Mouse (Mus musculus) hindbrain, embryonic 15.5 days (tissue): ENCODE measurements at regions not wholly inside any gene's neighbourhood (a gene's known extent, or its start where the extent isn't known, plus 50 kb on each side); places are given as distances from the start of the nearest gene placed in this dataset.

ENCODE experiments used
- ATAC-seq: fragments of 200-750 bp; cut with Nextera tagmentation; 2 replicates; pipeline ENCODE4 v1.8.0; 2017; ENCODE audit warnings: low read depth, moderate number of reproducible peaks, moderate TSS enrichment; ENCODE audit not compliant: low FRiP score
- H3K27ac ChIP-seq: fragments of 300-500 bp; sonication (generic); replicated peaks from 2 replicates; pipeline ENCODE4 v1.5.1; 2015; ENCODE audit warnings: mild to moderate bottlenecking, inconsistent platforms
- H3K27me3 ChIP-seq: fragments of 300-500 bp; sonication (generic); 2 replicates; pipeline ENCODE4 v1.6.1; 2015; ENCODE audit warnings: control low read depth, inconsistent platforms
- H3K36me3 ChIP-seq: fragments of 300-500 bp; sonication (generic); 2 replicates; pipeline ENCODE4 v1.6.1; 2015; ENCODE audit warnings: control low read depth, inconsistent platforms
- H3K4me1 ChIP-seq: fragments of 300-500 bp; sonication (generic); replicated peaks from 2 replicates; pipeline ENCODE4 v1.6.1; 2015; ENCODE audit warnings: control low read depth, inconsistent platforms
- H3K4me2 ChIP-seq: fragments of 300-500 bp; sonication (generic); 2 replicates; pipeline ENCODE4 v1.6.1; 2015; ENCODE audit warnings: moderate library complexity, mild to moderate bottlenecking, inconsistent platforms
- H3K4me3 ChIP-seq: fragments of 300-500 bp; sonication (generic); 2 replicates; pipeline ENCODE4 v1.5.1; 2015; ENCODE audit warnings: mild to moderate bottlenecking, inconsistent platforms
- H3K9ac ChIP-seq: fragments of 300-500 bp; sonication (generic); 2 replicates; pipeline ENCODE4 v1.6.1; 2015; ENCODE audit warnings: inconsistent platforms
- H3K9me3 ChIP-seq: fragments of 300-500 bp; sonication (generic); 2 replicates; pipeline ENCODE4 v1.6.1; 2016; ENCODE audit warnings: control low read depth, inconsistent platforms
- WGBS: fragments of 180-500 bp; shearing (Covaris S2); methylation state at CpG from one replicate; pipeline ENCODE4 v1.1.7; 2015; 5-methylcytosine and 5-hydroxymethylcytosine counted together

DNA sequence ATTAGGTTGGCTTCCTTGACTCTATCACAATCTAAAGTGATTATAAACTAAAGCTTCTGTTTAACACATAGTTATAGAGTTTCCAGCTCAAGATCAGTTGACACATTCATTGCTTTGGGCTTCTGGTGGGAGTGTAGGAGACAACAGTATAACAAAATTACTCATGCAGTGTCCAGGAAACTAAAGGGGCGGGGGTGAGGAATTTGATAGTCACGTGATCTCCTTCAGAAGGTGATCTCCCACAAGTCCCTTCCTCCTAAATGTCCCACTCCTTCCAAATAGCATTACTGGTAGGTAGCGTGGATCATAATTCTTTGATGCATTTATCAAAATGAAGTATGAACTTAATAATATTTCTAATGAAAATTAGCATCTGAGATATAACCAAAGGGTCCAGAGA, 309.3 kb upstream of the Gm765 start:
- Histone ChIP-seq H3K4me3 (no peak overlapping the region), H3K27me3 (no peaks in the 10 kb centered on the region), H3K4me1 (no peaks in the 10 kb centered on the region), H3K9me3 (no peaks in the 10 kb centered on the region), H3K27ac (no peak overlapping the region), H3K4me2 (no peak overlapping the region), H3K9ac (no peak overlapping the region), H3K36me3 (no peaks in the 10 kb centered on the region)
- 94% methylated on average over 3 of the region's 3 CpGs for WGBS
- no peak for ATAC-seq

DNA sequence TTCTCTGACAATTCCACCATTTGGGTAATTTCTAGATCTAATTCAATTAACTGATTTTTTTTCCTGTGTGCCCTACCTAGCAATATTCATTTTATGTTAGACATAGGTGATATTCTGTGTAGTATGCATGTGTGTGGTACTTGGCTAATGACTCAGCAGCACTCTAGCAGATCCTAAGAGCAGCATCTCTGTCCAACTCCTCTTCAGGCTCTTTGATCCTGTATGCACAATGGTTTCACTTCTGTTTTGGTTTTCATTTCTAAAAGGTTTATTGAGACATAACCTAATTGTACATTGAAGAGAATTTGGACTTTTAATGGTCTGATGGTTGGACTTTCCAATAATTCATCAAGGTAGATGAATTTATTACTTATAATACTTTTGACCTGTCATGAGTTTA, 308.8 kb upstream of the Gm765 start:
- no peak for ATAC-seq
- H3K4me2 ChIP-seq = no peak overlapping the region

DNA sequence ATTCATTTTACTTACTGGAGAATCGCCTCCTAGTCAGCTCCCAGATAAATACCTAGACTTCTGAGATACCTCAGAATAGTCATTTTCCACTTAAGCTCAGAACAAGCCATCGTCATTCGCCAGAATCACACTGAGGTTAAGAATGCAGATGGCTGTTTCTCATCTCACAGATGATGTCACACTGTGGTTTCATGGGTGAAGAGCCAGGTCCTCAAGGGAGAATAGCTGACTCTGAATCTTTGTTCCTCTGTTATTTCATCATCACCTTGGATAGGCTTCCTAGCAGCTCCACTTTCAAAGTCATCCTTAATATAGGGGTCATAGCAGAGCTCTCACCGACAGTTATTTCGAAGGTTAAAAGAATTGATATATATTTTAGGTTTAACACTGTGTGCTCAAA, 297.8 kb upstream of the Gm765 start:
- H3K27ac ChIP-seq = no peak overlapping the region
- ATAC-seq = no peak

More for the DNA sequence above, 308.8 kb upstream of the Gm765 start:
- Histone ChIP-seq H3K27ac (no peak overlapping the region), H3K27me3 (no peaks in the 10 kb centered on the region), H3K4me3 (no peak overlapping the region), H3K9me3 (no peaks in the 10 kb centered on the region), H3K36me3 (no peaks in the 10 kb centered on the region), H3K9ac (no peak overlapping the region), H3K4me1 (no peaks in the 10 kb centered on the region)

DNA sequence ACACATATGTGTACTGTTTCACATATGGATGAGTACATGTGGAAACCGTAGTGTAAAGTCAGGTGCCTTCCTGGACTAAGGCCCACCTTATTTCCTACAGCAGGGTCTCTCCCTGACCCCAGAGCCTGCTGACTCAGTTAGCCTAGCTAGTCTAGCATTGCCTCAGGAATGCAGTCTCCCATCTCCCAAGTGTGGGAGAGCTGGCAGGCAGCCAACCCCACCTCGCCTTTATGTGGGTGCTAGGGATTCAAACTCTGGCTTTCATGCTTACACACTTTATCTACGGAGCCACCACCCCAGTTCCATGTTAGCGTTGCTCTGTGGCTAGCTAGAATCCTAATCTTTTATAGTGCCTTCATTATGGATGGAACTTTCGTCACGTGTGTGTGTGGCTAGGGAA, 293.3 kb upstream of the Gm765 start:
- ATAC-seq = no peak
- Histone ChIP-seq H3K4me2 (no peak overlapping the region), H3K36me3 (no peaks in the 10 kb centered on the region), H3K9me3 (no peaks in the 10 kb centered on the region), H3K27me3 (no peaks in the 10 kb centered on the region), H3K4me1 (0 out of 2 replicates have a peak, but pooled peaks cover 3% of the 10 kb centered on the region), H3K27ac (no peak overlapping the region), H3K9ac (no peak overlapping the region), H3K4me3 (no peak overlapping the region)
- WGBS = 94% methylated on average over 6 of the region's 6 CpGs

More for the DNA sequence above, 297.8 kb upstream of the Gm765 start:
- H3K4me3 ChIP-seq = no peak overlapping the region
- no peak overlapping the region for H3K4me2 ChIP-seq
- no peaks in the 10 kb centered on the region for H3K27me3 ChIP-seq
- H3K9ac ChIP-seq = no peak overlapping the region
- H3K9me3 ChIP-seq = no peaks in the 10 kb centered on the region
- 91% methylated on average over 5 of the region's 5 CpGs for WGBS
- H3K36me3 ChIP-seq = no peaks in the 10 kb centered on the region
- no peaks in the 10 kb centered on the region for H3K4me1 ChIP-seq

DNA sequence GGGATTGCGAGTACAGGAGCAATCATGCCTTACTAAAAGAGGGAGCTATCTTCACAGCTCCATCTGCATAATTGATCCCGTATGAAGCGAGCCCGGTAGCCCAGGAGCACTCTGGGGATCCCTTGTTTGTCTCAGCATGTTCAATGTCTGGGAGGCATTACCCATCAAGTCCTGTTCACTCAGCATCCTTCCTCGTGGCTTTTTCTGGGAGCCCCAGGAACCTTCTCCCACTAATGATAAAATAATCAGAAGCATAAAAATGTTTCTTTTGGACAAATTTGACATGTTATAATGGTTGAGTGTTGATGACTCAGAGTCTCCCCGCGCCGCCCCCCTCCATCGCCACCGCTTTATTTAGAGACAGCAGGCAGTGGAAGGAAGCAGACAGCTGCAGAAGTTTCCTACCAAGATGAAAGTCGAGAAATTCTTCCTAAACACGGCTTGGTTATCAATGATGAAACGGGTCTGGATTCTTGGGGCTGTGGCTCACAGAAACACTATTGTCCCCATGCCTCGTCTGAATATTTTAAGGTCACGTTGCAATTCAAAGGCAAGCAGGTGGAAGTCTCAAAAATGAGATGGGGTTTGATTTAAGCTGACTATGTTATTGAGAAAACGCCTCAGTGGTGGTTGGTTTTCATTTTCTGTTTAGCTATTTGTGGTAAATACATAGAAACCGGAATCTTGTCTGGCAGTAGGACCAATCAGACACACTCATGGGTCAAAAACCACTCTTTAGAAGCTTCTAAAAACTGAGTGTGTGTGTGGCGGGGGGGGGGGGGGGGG, 289.9 kb upstream of the Gm765 start:
- no peak for ATAC-seq
- Histone ChIP-seq H3K36me3 (no peaks in the 10 kb centered on the region), H3K9ac (no peak overlapping the region), H3K4me2 (peak overlapping the region; percentile 45), H3K27ac (no peak overlapping the region), H3K4me3 (peak overlapping the region; percentile 16), H3K9me3 (no peaks in the 10 kb centered on the region), H3K4me1 (0 out of 2 replicates have a peak, but pooled peaks cover 3% of the 10 kb centered on the region), H3K27me3 (no peaks in the 10 kb centered on the region)
- 47% methylated on average over 18 of the region's 18 CpGs for WGBS

DNA sequence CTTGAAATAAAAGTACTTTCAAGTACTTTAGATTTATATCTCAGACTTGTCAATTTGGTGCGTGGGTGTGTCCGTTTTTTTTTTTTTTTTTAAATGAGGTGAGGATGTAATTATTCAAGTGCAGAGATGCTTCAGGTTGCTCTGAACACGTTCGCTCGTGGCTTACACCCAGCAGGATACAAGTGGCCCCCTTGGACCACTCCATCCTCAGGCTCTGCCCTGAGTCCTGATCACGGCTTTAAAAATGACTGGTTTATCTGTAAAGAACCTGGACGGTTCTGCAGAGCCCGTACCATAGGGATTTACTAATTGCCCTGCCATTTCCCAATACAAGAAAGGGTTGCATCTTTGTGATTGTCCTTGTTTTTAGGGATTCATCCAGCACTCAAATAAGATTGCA, 288.7 kb upstream of the Gm765 start:
- no peak for ATAC-seq
- WGBS = 68% methylated on average over 8 of the region's 8 CpGs

DNA sequence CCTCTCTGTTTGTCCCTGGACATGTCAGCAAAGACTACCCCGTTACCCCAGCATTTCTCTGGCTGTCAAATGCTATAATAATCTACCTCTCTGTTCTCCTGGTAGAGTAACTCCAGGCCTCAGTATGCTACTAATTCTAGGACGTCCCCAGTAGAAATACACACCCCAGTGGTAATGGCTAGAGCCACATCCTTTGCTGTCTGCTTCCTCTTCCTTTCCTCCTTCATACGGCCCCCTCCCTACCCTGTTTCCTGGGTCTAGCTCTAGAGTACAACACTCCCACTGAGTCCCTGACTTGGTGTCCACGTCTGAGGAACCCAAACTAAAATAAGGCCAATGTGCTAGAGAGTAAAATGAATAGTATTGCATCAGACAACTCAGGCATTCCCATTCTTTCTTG, 287.1 kb upstream of the Gm765 start:
- no peak overlapping the region for H3K9ac ChIP-seq
- no peak overlapping the region for H3K4me3 ChIP-seq
- H3K4me1 ChIP-seq = 0 out of 2 replicates have a peak, but pooled peaks cover 3% of the 10 kb centered on the region
- ATAC-seq = no peak
- H3K9me3 ChIP-seq = no peaks in the 10 kb centered on the region
- H3K4me2 ChIP-seq = no peak overlapping the region
- H3K27ac ChIP-seq = no peak overlapping the region
- no peaks in the 10 kb centered on the region for H3K36me3 ChIP-seq
- 0 out of 2 replicates have a peak, but pooled peaks cover 2% of the 10 kb centered on the region for H3K27me3 ChIP-seq
- WGBS = 81% methylated on average over 4 of the region's 4 CpGs

More for the DNA sequence above, 288.7 kb upstream of the Gm765 start:
- Histone ChIP-seq H3K4me2 (no peak overlapping the region), H3K4me1 (0 out of 2 replicates have a peak, but pooled peaks cover 3% of the 10 kb centered on the region), H3K9me3 (no peaks in the 10 kb centered on the region), H3K27ac (no peak overlapping the region), H3K4me3 (no peak overlapping the region), H3K36me3 (no peaks in the 10 kb centered on the region), H3K9ac (no peak overlapping the region), H3K27me3 (no peaks in the 10 kb centered on the region)

DNA sequence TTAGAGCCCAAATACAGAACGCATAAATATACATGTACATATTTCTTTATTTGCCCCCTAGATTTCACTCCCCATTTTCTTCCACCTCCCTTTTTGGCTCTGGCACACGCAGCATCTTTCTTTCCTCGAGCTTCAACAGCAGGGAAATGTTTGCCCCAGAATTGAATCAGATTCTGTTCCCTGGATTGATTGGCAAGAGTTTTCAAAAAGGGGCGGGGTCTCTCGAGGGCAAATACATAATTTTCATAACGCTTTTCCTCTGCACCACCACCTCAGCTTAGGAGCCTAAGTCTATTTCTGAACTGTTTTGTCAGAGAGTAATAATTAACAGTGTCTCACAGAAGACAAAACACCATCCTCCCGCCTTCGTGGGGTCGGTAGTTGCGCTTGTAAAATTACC, 283.9 kb upstream of the Gm765 start:
- ATAC-seq = no peak
- H3K4me1 ChIP-seq = 0 out of 2 replicates have a peak, but pooled peaks cover under 1% of the 10 kb centered on the region
- H3K27me3 ChIP-seq = 0 out of 2 replicates have a peak, but pooled peaks cover 2% of the 10 kb centered on the region
- H3K9ac ChIP-seq = no peak overlapping the region
- WGBS = 78% methylated on average over 10 of the region's 10 CpGs
- H3K27ac ChIP-seq = no peak overlapping the region
- H3K4me2 ChIP-seq = no peak overlapping the region
- no peaks in the 10 kb centered on the region for H3K36me3 ChIP-seq
- H3K9me3 ChIP-seq = no peaks in the 10 kb centered on the region
- H3K4me3 ChIP-seq = no peak overlapping the region

DNA sequence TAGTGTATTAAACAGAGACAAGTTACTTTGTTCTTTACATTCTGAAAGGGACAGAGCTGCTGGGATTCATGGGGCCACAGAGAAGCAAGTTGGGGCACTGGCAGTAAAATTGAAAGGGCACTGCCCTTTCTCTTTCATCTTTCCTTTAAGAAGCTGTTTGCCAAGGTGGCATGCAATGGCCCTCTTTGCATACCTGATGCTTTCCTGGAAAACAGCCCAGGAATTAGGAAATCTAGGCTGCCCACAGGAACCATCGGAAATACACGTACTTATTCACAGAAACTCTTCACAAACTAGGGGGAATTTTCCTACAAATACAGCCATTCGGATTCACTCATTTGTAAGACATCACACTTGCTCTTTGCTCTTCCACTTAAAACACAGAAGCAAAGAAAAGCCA, 278.3 kb upstream of the Gm765 start:
- Histone ChIP-seq H3K36me3 (no peaks in the 10 kb centered on the region), H3K4me2 (no peak overlapping the region), H3K9ac (no peak overlapping the region), H3K27me3 (0 out of 2 replicates have a peak, but pooled peaks cover 2% of the 10 kb centered on the region), H3K4me1 (no peaks in the 10 kb centered on the region), H3K27ac (no peak overlapping the region), H3K9me3 (no peaks in the 10 kb centered on the region), H3K4me3 (no peak overlapping the region)
- no peak for ATAC-seq
- WGBS = 92% methylated on average over 3 of the region's 3 CpGs

DNA sequence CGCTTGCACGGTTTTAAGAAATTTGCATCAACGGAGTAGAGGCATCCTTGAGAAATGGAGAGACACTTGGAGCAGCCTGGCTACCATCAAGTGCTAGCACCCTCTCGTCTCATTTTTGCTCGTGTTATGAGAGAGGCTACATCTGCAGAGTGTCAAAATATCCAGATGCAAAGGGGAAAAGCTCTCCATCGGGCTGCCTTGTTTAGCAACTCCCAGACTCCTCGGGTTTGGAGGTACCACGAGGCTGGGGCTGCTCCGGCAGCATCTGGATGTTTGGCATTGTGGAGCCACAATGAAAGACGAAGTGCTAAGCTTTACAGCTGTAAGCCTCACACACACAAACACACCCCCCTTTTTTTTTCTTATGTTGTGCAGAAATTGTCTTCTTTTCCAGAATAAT, 270.5 kb upstream of the Gm765 start:
- no peaks in the 10 kb centered on the region for H3K36me3 ChIP-seq
- H3K4me2 ChIP-seq = no peak overlapping the region
- H3K9me3 ChIP-seq = no peaks in the 10 kb centered on the region
- no peak for ATAC-seq
- 82% methylated on average over 10 of the region's 10 CpGs for whole genome bisulfite sequencing
- no peak overlapping the region for H3K4me3 ChIP-seq
- 0 out of 2 replicates have a peak overlapping the region, but pooled peaks have one; percentile 4 for H3K9ac ChIP-seq
- H3K27ac ChIP-seq = no peak overlapping the region
- H3K4me1 ChIP-seq = no peaks in the 10 kb centered on the region
- no peaks in the 10 kb centered on the region for H3K27me3 ChIP-seq

DNA sequence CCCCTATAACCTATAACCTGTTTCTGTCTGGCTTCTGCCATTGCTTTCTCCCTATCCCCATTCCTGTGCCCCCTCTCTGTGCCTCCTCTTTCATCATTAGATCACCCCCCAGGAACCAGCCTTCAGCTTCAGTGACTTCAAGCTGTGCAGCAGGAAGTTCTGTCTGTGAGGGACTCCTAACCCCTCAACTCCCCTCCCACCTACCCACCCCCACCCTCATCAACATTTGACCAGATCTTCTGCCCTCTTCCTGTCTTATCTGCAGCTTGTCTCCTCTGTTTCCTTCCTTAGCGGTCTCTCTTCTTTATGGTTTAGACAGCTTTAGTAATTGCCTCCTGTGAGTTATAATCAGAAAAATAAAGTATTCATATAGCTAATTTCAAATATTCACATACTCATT, 266.6 kb upstream of the Gm765 start:
- H3K27ac ChIP-seq = no peak overlapping the region
- H3K4me2 ChIP-seq = no peak overlapping the region
- 53% methylated on average over 1 of the region's 1 CpGs for WGBS
- no peaks in the 10 kb centered on the region for H3K4me1 ChIP-seq
- H3K36me3 ChIP-seq = no peaks in the 10 kb centered on the region
- no peak overlapping the region for H3K4me3 ChIP-seq
- H3K9ac ChIP-seq = no peak overlapping the region
- no peaks in the 10 kb centered on the region for H3K27me3 ChIP-seq
- no peak for ATAC-seq
- no peaks in the 10 kb centered on the region for H3K9me3 ChIP-seq

DNA sequence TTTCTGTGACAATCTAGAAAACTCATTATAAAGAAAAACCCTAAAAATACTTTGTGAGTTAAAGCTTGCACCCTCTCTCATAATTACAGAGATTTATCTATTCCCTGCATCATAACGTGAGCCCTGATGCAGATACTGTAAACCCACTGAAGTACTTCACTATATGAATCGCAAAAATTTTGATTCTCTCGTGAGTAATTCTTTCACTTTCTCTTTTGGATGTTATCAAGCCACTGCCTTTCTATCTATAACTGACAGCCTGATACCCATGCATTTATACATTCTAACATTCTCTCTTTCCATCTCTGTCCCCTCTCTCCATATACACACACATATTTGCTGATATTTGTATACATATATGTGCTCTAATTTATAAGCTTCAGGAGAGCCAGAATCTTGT, 264.1 kb upstream of the Gm765 start:
- Histone ChIP-seq H3K9me3 (no peaks in the 10 kb centered on the region), H3K4me3 (no peak overlapping the region), H3K27me3 (no peaks in the 10 kb centered on the region), H3K4me1 (no peaks in the 10 kb centered on the region), H3K9ac (no peak overlapping the region), H3K36me3 (no peaks in the 10 kb centered on the region), H3K27ac (no peak overlapping the region), H3K4me2 (no peak overlapping the region)
- 88% methylated on average over 3 of the region's 3 CpGs for WGBS
- no peak for ATAC-seq

DNA sequence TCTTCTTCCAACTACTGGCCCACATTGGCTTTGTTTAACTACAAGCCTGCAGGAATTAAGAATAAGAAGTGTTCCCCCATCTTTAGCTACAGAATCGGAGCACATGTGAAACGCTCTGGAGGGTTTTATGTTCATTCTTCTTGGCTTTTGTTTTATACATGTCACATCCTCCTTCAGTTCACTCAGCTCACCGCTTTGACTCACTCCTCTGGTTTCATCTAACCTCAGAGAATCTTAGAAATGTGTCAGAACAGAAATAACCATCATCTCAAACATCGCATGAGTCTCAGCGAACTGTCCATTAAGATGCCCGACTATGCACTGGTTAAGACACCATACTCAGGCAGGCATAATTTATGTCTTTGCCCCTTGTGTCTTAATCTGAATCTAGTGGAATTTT, 255.1 kb upstream of the Gm765 start:
- Histone ChIP-seq H3K27ac (no peak overlapping the region), H3K36me3 (no peaks in the 10 kb centered on the region), H3K9me3 (no peaks in the 10 kb centered on the region), H3K27me3 (no peaks in the 10 kb centered on the region), H3K4me1 (no peaks in the 10 kb centered on the region), H3K4me2 (no peak overlapping the region), H3K4me3 (no peak overlapping the region), H3K9ac (no peak overlapping the region)
- WGBS = 92% methylated on average over 6 of the region's 6 CpGs
- ATAC-seq = no peak
